Mouse (Mus musculus) heart, adult 11 months (tissue): Measurements from ENCODE around the gene Pomt2.
"Not testable (repeated sequence)": the region's sequence is repeated elsewhere in the genome, so short reads cannot be mapped to it uniquely, and the experiment has no call there.

Experiments
- DNase-seq: peaks from one replicate; pipeline ENCODE4 v3.0.0; 2022

Gene Pomt2

GRCm38 (mm10) chr12:87147395-87148089 is at the start of gene Pomt2:
TSS of gene Pomt2 (minus strand) at chr12:87147968.
- peak; percentile 100 for DNase-seq

GRCm38 (mm10) chr12:87196310-87196709 is 48.5 kb upstream of the Pomt2 start:
- no peak for DNase-seq

DNA sequence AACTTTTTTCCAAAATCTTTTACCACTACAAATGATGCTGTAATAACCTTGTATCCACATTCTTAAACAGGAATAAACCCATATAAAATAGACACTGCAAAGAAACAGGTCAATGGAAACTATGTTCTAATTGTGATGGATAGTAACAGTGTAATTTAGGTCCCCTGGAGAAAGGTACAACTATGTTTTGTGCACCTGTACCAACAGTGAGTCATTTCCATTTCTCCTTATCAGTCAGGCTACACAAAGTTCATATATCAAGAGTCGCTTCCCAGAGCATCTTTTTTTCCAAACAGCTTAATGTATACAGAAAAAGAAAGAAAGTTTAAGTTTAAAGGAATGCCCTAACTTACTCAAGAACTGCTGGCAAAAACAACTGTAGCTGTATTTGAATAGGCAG is 47.3 kb upstream of the Pomt2 start:
- no peak for DNase-seq

DNA sequence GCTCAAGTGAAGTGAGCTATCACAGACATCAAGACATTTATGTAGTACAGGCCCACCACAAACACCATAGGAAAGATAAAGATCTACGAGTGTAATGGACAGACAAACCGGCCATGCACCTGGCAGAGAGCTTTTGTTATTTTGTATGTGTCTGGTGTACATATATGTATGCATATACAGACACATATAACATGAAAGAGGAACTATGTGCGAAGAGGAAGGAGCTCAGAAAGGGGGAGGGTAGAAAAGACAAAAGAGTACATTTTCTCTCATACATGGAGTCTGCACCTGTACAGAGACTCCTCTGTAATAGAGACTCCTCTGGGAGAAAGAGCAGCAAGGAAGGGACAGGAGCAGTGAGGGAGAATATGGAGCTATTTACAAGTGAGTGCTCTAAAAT is 45.2 kb upstream of the Pomt2 start:
- no peak for DNase-seq

- no peak for DNase-seq
Measured at GRCm38 (mm10) chr12:87177631-87178030, 29.9 kb upstream of the Pomt2 start.

- DNase-seq: no peak
Measured at GRCm38 (mm10) chr12:87175194-87175946, 27.6 kb upstream of the Pomt2 start.

DNA sequence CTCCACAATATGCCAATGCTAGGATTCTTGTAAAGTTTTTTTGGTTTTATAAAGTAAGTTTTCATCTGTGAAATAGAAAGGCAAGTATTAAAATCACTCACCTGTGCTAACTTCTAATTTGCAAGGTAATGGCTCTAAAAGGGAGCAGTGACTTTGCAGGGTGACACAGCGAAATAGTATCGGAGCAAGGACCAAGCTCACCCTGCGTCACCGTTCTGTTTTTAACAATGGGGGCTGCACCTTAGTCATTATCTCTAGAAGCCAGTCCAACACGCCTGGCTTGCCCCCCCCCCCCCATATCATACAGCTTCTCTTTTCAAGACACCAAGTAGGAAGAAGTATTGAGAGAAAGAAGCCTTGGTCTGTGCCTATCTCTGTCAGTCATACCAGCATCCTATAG is 13.0 kb upstream of the Pomt2 start:
- DNase-seq: no peak

- no peak for DNase-seq
Measured at GRCm38 (mm10) chr12:87160310-87160709, 12.5 kb upstream of the Pomt2 start.

DNA sequence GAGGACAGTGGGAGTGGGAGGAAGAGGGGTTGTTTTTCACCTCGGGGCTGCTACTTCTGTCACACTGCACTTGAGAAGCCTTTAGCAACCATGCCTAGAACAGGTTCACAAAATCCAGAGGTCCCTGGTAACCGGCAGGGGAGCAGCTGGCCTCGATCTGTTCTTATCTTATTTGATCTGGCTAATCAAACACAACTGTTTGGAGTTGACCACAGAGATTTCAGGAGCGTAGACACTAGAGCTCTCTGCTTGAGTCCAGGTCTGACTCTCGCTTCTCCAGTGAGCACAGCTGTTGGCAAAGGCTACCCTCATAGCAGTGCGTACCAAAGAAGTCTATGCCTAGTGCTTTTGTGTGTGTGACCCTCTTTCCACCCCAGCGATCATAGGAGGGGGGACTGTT is 10.3 kb upstream of the Pomt2 start:
- DNase-seq: no peak

- peak; percentile 86 for DNase-seq
Measured at GRCm38 (mm10) chr12:87157361-87157760, 9.6 kb upstream of the Pomt2 start.

DNA sequence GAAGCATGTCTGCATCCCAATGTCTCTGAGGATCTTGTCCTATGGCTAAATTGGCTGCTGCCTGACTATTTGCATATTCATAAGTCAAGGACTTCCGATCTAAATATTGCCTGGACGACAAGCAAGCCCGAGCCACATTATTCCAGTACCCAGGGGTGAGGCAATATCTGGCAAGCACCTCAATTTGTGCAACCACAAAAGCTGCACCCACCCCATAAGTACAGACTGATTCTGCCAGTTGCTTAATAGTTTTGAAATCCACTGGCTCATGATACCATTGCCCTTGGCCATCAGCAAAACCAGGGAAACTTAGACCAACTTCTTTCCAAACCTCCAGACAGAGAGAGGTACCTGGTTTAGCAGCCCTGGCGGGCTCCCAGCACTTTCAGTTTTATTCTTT is 6.7 kb upstream of the Pomt2 start:
- not testable (repeated sequence) for DNase-seq

GRCm38 (mm10) chr12:87149471-87149870 is 1.7 kb upstream of the Pomt2 start:
- DNase-seq: peak; percentile 91

DNA sequence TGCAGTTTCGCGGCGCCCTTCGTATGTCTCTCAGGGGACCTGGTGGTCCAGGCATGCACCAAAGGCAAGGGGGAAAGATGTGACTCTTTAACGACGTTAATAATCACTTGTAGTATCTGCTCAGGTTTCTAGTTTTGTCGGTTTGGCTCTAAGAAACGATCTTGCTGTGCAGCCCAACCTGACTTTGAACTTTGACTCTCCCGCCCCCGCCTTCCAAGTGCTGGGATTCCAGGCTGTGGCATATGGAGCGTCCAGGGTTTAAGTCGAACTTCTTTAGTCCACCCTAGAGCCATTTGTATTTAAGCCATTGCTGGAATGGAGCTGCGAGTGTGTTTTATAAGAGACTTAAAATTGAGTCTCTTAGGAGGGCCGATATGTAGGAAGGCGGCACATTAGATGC is 368 bp upstream of the Pomt2 start:
- no peak for DNase-seq

DNA sequence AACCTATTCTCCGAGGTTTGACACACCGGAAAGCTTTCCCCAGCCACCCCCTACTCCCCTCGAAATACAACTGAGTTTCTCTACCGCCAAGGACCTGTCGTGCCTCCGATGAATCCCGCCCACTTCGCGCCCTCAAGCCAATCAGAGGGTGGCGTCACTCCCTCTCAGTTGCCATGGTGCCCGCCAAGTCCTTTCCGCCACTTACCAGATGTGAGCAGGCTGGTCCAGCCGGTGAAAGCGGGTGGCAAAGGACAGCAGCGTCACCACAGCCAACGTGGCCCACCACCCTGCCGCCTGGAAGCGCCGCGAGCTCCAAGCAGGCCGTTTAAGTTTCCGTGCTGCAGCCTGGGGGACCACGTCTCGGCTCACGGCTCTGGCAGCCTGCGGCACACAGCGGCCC is 802 bp downstream of the Pomt2 start, which contains the start of gene Gstz1:
Gene Gstz1, plus strand, starts transcription at position 200 of the 400 bp plus-strand sequence.
- DNase-seq: peak; percentile 99

DNA sequence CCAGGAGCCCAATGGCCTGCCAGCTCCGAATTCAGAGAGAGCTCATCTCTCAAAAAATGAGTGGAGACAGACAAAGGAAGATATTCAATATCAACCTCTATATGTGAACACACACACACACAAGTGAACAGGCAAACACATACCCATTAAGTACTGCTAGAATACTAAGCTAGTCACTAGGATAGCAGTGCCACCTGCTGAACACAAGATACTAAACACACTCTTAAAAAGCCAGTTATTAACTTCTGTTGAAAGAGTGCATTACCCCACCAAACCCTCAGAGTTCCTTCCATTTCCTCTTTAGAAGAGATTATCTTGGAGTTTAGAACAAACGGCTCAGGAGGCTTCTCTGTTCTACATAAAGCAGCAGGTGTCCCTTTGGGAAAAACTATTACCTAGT is 5.6 kb downstream of the Pomt2 start:
- no peak for DNase-seq

DNA sequence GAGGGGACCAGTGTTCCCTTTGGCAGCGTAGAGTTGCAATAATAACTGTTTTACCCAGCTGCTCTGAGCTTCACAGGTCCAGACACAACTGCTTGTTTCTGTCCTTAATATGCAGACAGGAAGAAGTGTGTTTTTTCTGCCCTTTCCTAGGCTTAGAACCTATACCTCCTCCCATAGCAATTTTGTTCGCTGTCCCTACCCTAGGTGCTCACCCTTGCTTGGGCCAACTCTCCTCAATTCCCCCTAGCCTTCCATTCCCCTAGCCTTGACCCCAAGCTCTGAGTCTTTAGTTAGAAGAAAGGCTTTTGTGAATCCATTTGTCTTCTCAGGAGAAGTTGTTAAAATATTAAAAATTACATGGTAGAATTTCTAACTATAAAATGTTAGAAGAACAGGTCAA is 9.0 kb downstream of the Pomt2 start:
- peak; percentile 17 for DNase-seq

- DNase-seq: no peak
Measured at GRCm38 (mm10) chr12:87138342-87138701, 9.4 kb downstream of the Pomt2 start.

DNA sequence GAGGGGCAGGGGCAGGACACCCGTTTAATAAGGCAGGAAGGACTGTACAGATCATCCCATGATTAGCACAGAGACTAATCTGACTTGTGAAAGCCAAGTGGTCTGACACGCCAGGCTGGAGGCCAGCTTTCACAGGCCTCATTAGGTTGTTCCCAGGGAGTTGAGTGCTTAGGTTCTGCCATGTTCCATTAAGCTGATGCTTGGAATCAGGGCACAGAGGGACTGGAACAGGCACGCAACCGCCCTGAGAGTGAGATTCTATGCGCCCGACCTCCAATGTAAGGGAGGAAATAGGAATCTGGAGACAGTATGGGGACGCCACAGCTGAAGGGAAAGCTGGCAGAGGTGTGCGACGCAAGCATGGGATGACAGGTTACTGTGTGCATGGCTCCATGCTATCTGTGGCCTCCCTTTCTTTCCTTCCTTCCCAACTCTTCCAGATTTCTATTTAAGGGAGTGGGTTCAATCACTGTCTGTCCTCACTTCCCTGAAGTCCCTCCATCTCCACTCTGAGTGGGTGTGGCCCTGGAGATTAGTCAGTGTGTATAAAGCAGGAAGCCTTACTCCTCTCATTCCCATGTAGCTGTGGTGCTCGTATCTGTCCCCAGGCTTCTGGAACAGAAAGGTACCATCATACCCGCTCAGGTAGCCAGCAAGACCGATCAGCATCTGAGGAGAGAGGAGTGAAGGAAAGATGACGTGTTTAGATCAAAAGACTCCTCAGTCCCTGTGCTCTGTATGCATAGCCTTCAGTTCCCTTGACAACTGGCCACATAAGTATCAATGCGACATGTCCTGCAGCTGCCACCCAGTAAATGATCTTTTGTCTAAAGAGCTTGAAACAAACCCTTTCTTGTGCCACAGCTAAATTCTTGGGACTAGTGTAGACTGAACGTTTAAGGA is 10.1 kb downstream of the Pomt2 start:
- DNase-seq: no peak

- DNase-seq: peak; percentile 75
Measured at GRCm38 (mm10) chr12:87132784-87133183, 15.0 kb downstream of the Pomt2 start.

GRCm38 (mm10) chr12:87132210-87132609 is 15.6 kb downstream of the Pomt2 start:
- DNase-seq: no peak

GRCm38 (mm10) chr12:87131619-87132018 is 16.1 kb downstream of the Pomt2 start:
- no peak for DNase-seq

- DNase-seq: no peak
Measured at GRCm38 (mm10) chr12:87131181-87131580, 16.6 kb downstream of the Pomt2 start.

DNA sequence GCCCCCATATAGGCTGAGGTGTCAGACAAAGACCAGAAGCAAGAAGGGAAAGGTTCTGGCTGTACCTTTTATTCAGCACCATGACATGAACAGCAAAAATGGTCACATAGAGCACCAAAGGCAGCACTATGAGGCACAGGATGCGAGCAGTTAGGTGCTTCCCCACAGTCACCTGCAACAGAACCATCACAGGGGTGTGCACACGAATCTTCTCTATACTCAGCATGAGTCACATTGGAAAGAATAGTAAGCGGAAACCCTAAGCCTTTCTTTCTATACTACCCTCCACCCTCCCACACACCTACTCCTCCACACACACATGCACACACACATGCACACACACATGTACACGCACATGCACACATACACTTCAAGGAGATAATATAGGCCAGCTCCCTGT is 17.5 kb downstream of the Pomt2 start:
- DNase-seq: no peak
